Mouse (Mus musculus) liver, adult 2 months (tissue): ENCODE results near the gene Chrm3.

Source experiments
- CTCF ChIP-seq: fragments of 200-500 bp; IDR thresholded peaks from 2 replicates; pipeline ENCODE4 v1.5.1; 2011; ENCODE audit warnings: low read depth, low read length, control low read depth
- POLR2A ChIP-seq: fragments of 200-500 bp; IDR thresholded peaks from 2 replicates; pipeline ENCODE4 v1.6.1; 2011; ENCODE audit warnings: low read length, control low read depth; ENCODE audit not compliant: insufficient read depth; ENCODE audit errors: extremely low read depth

DNA sequence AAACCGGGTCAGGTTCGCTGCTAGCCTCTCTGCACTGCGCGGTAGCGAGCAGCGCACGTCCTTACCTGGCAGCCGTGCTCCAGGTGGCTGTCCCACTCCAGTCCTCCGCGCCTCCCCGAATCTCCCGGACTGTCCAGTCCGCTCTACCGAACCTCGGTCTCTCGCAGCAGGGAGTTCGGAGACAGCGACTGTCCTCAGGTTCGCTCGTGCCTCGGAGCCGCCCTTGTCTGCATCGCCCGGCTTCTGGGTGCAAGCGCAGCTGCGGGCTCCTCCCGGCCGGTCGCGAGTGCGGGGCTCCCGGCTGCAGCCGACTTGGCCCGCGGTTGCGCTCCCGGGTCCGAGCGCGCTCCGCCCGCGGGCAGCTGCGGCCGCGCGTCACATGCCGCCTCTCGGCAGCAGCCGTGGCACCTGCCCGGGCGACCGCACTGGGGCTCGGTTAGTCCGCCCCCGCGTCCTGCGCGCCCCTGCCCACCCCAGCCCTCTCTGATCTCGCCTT is 400 bp downstream of the Chrm3 start:
- TF ChIP-seq POLR2A (no peak), CTCF (no peak)
